Mouse (Mus musculus) effector memory CD4-positive, alpha-beta T cell, adult 7 months (primary cell): ENCODE measurements around the gene Nfyb. TPM values are rescaled to one million over a fixed set of nuclear protein-coding genes. Genes with fewer than 3 reads are reported as not detected.

Experiments
- polyA plus RNA-seq: library from polyadenylated mRNA; unstranded; fragments of 100-300 nt; shearing (Covaris generic); gene quantifications from one replicate; pipeline ENCODE4 v1.2.1, GENCODE M21; 2017

The Nfyb gene
- 50.9 TPM for polyA plus RNA-seq

DNA sequence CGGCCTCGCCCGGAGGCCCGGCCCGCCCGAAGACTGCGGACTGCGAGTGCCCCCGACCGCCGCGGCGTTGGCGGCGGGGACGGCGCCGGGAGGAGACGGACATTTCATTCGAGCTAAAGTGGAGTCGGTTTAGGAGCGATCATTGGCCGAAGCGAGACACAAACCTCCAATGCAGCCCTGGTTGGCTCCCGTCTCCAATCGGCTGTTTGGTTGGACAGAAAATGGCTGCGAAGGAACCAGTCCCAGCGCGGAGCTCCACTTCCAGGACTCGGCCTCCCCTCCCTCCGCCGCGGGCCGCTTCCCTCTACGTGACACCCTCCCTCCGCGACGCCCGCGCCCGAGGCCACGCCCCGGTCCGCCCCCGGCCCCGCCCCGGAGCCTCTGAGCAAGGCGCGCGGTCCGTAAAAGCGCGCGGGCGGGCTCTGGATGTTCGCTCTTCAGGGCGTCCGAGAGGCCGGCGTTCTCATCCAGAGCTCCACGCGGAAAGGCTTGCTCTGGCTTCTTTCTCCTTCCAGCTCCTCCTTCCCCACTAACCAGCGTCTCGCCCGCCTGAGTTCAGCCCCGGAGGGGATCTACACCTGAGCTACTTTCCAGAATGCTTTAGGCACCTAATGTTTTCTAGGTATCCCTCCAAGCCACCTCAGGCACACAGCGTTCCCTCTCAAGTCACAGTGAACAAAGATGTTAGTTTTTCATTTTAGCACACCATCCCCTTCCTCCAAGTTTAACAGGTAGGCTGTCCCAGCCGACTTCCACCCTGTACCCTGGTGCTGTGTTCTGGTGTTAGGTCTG is at the start of gene Nfyb:
Gene Nfyb, minus strand, starts transcription at position 305 of the 792 bp plus-strand sequence.

Other genes starting within 250 kb of the Nfyb start
- gene 1190007I07Rik, start 140.9 kb downstream of the Nfyb start, polyA plus RNA-seq: 14.8 TPM
- gene Tdg, start 134.3 kb downstream of the Nfyb start, polyA plus RNA-seq: 90.3 TPM
- gene Glt8d2, start 73.5 kb downstream of the Nfyb start, polyA plus RNA-seq: not detected
- 26.2 TPM for gene Hcfc2, start 68.0 kb downstream of the Nfyb start, polyA plus RNA-seq
- 72.3 TPM for gene Txnrd1, start 69.8 kb upstream of the Nfyb start, polyA plus RNA-seq
- gene Eid3, start 102.5 kb upstream of the Nfyb start, polyA plus RNA-seq: 0.49 TPM
- gene Chst11, start 221.4 kb upstream of the Nfyb start, polyA plus RNA-seq: 0.49 TPM